Mouse (Mus musculus): ENCODE measurements at regions not wholly inside any gene's neighbourhood (a gene's known extent, or its start where the extent isn't known, plus 50 kb on each side); places are given as distances from the start of the nearest gene placed in this dataset.

DNA sequence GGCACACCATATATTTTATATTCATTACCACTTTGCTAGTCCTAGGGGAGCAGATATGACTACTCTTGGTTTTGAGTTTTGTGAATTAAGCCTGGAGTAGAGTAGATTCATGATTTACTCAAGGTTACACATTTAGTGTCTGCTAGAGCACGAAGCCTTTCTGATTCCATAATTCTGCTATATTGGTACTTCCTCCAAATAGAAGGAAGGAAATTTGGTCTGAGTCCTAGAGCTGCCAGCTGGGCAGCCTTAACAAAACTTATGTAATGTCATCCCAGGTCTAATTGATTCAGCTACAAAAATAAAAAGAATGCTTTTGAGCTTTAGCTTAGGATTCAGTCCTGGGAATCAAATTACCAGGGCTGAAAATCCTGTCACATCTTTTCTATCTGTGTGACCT is 205.2 kb downstream of the Lrrn1 start:
- no peak for TF ChIP-seq CTCF (IDR thresholded peaks at IDR 0.05; ENCODE audit: low read depth)
- no peak for TF ChIP-seq EP300 (IDR thresholded peaks at IDR 0.05; ENCODE audit: low read depth)

Data from heart, postnatal 0 days (tissue).